Mouse (Mus musculus): Measurements from ENCODE around the gene Ovol1.

The Ovol1 gene

DNA sequence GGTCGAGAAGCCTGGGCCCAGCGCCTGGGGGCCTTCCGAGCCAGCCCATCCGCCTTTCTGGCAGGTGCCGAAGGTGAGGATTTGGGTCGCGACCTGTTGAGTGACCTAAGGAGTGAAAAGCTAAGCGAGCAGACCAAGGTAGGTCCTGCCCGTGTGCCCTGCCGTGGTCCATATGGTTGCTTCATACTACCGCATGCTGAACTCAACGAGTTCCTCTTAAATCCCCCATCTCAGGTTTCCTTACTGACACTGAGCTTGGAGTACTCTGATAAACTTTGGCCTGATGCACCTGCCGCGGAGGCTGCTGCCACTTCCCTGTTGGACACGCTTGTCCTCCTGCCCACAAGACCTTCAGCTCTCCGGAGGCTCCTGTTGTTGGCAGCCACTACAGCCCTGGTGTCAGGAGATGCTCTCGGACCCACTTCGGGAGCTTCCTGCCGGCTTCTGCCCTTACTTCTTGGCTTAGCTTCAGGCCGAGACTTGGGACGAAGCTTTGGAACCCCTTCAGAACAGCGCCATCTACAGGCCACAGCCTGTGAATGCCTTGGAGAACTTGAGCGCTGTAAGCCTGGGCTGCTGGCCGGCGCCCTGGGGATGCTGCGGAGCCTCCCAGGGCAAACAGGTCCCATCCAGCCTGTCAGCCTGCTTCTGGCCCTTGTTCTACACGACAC is 8.2 kb upstream of the Ovol1 start:
- DNase-seq: peak; percentile 87

DNA sequence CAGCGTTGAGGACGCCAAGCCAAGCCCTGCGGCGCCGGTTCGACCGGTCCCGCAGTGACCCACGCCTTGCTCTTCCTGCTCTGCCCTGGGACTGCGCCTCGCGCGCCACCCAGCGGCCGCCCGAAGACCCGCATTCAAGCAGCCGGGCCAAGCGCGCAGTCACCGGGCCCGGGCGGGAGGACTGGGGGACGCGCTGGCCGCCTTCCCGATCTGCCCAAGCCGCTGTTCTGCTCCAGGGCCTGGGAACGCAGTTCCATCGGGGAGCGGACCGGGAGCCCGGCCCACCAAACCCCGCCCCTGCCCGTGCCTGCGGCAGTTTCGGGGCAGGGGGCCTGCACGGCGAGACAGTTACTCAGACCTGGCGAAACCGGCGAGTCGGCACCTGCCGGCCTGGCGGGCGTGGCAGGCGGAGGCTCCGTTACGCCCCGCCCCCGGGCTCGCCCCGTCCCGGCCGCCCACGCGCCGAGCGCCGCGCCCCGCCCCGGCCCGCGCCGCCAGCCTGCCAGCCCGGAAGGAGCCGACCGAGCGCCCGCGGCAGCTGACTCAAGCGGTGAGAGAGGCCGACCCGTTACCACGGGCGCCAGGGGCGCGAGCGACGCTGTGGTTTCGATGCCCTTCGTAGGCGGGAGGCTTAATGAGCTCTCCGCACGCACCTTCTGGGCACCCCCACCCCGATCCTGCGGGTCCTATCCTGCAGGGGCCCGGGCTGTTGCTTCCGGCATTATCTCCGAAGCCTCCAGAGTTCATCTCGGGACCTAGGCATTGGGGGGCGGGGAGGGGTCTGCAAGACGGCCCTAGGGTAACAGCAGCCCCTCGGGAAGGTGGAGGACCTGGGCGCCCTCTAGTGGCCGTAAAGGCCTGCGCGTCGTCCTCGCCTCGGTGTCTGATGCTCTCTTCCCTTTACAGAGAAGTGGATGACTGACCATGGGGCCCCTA is 7.4 kb upstream of the Ovol1 start, which contains the start of gene Ap5b1:
Gene Ap5b1 (plus strand): TSS at position 492 of the 936 bp plus-strand sequence.
- DNase-seq: peak; percentile 92

DNA sequence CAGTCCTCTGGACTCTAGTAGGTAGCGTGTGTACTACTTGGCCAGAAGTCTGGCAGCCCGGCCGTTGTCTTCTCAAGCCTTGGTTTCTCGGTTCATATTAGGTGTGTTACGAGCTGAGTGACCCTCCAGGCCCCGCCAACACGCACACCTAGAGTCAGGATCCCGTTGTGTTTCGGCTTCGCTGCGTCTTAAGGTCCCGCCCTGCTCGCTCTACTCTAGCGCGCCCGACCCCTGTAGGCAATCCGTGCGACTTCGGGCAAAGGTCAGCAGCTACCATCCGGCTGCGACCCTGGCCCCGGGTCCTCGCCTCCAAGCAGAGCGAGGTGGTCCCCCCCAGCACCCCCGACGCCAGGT is 6.7 kb upstream of the Ovol1 start:
- no peak for DNase-seq

DNA sequence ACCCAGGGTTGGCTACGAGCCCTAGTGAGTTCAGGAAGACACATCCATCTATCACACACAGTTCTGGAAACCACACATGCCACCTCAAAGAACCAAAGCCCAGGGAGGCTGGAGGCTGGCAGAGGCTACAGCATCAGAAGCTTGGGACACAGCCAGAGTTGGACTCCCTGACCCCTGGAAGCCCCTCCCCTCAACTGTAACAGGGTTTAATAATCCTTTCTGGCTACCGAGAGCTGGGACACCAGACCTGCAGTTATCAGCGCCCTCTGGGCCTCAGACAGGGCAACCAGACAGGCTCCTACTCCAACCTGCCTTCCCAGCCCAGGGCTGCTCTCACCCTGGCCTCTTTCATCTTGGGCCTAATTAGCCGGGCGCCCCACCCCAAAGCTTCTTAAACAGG is 5.9 kb upstream of the Ovol1 start:
- DNase-seq: no peak

DNA sequence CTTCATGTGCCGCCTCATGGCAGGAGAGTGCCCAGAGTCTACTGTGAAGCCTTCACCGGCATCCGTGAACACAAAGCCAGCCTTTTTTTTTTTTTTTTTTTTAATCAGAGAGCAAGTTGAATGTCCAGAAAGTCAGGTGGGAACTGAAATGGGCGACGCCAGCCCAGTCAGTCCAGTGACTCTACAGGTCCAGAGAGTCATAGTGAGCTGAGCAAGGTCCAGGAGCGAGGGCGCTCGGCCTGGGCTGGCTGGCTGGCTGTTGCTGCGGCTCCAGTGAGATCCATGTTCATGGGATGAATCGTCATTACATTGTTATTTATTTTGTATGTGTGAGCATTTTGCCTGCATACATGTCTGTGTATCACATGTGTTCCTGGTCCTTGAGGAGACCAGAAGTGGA is 2.3 kb upstream of the Ovol1 start:
- DNase-seq: no peak

DNA sequence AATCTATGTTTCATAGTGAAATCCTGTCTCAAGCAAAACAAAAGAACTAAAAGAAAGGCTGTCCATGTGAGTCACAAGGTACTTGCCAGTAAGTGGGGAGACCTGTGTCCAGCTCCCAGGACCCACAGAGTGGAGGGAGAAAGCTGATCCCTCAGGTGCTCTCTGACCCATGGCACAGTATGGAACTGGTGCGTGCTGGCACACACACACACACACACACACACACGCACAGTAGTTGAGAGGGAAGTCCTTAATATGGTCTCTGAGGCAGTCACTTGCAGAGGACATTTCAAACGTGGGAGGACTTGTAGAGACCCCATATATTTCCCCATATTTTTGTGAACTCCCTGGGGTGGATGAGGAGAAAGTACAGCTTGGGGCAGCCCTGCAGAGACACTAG is 1.4 kb upstream of the Ovol1 start:
- no peak for DNase-seq

DNA sequence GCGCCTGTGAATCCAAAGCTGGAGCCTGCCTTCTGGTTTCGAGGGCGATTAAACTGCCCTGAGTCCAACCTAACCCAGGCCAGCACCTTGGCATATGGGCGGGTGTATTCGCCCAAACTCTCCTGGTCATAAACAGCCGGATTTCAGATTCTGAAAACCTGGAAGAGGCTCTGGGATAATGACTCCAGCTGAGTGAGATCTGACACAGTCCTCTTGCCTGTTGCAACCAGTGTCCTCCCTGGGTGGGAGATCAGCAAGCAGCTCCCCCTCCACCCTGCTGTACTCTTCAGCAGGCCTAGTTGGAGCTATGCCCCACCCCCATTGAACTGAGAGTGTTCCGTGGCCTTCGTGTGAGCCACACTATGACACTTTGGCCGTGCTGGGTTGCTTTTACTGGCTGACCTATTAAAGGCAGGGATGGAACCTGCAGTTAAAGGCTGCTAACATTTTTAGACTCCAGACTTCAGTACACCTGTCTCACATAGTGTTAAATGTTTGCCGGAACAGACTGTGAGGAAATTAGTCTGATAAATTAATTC is 875 bp upstream of the Ovol1 start:
- no peak for DNase-seq

DNA sequence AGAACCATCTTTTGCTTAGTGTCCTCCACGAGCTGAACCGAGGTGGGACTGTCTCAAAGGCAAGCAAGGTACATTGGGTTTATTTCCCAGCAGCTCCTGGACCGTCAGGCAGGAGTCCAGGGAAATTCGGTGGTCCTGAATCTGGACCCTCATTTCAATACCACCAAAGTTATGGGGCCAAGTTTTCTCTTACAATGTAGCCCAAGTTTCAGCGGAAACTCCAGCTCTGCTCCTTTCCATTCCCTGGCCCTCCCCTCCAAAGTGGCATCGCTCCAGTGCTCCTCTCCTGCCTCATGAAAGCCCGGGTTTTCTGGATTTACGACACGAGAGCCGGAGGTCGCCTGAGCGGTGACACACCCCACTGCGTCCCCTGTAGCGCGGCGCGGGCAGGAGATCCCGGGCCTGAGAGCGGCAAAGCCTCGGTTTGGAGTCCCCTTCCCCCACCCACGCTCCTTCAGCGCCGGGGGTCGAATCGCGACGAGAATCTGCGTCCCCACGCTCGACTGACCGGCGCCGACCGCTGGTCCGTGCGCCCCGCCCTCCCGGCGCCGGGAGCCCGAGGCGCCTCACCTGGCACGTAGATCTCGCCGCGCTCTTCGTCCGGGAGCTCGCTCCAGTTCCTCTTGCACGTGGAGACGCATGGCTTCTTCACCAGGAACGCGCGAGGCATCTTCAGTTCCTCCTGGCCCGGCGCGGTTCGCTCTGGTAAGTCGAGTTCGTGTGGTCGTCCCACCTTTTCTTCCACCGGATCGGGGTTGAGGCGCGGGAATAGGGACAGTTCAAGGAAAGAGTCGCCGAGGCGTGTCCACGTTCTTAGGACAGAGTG is 602 bp downstream of the Ovol1 start:
- no peak for DNase-seq

DNA sequence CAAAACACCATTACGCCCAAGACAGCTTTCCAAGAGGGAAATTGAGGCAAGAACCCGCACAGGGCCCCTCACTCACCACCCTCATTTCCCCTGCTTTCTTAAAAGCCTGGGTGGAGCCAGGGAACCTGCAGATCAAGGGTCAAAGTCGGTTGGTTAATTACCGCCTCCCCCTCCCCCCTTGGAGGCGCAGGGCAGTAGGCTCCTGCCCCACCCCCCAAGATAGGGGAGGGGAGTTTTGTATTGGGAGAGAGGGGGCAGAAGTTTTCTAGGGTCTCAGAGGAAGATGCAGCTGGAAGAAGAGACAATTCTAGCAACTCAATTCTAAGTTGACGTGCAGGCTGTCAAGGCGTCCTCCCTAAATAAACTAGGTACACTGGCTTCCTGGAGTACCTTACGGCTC is 1.2 kb downstream of the Ovol1 start:
- no peak for DNase-seq

DNA sequence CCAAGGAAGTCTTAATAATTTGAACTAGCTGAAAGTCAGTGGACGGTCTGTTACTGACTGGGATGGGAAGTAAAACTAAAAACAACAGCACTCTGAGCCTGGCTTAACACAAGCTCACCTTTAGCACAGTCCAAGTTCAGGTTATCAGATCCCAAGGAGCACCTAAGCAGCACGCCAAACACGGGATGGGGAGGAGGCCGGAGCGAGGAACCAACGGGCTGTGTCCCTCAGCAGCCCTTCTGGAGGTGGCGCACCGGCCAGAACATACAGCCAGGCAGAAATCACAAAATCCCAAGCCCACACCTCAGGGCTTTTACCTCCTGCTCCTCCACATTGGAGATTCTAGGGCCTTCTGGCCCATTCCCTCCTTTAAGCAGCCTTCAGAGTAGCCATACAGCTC is 1.7 kb downstream of the Ovol1 start:
- no peak for DNase-seq

DNA sequence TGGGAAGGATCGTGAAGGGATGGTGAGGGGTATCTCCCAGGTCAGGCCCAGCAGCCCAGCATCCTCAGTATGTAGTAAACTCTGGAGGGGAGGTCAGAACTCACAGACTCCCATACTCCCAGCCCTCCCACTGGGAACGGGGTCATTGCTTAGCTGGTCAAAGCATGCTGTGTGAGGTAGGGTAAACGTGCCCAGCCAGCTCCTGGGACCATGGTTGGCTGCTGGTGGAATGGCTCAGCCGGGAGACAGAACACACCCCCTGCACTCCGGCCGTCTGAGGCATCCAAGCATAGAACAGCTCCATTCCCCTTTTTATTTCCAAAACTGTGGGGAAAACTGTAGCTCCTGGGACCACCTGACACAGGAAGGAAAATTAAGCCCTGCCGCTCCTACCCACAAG is 2.3 kb downstream of the Ovol1 start:
- no peak for DNase-seq

DNA sequence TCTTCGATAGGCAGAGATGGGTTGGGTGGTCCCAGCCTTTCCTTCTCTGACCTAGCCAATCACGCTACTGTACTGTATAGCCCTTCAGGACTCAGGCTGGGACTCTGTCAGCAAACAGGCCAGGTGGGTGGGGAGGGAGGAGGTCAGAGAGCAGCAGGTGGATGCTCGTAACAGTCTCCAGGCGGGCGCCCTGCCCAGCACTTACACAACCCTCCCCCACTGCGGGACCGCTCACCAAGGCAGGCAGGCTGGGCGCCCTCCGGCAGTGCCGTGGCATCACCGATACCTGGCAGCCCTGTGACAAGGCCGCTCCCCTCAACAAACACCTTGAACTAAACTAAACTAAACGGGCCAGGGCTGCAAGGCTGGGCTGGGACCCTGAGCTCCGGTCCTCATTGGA is 6.2 kb downstream of the Ovol1 start:
- peak; percentile 76 for DNase-seq

DNA sequence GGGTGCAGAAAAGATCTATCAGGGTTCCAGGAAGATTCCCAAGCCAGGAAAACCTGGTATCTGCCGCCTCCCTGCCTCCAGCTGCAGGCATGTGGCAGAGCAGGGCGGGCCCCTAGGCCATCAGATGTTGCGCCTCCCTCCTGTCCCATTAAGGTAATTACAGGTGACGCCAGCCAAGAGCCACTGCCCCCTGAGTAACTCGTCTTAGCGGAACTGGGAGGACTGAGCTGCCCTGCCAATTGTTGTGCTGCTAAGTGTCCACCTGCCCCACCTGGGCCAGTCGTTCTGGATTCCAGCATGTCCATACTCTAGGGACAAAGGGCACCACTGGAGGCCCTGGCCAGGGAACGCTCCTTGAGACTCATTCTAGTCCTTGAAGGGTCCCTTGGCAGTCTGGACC is 6.6 kb downstream of the Ovol1 start:
- no peak for DNase-seq

DNA sequence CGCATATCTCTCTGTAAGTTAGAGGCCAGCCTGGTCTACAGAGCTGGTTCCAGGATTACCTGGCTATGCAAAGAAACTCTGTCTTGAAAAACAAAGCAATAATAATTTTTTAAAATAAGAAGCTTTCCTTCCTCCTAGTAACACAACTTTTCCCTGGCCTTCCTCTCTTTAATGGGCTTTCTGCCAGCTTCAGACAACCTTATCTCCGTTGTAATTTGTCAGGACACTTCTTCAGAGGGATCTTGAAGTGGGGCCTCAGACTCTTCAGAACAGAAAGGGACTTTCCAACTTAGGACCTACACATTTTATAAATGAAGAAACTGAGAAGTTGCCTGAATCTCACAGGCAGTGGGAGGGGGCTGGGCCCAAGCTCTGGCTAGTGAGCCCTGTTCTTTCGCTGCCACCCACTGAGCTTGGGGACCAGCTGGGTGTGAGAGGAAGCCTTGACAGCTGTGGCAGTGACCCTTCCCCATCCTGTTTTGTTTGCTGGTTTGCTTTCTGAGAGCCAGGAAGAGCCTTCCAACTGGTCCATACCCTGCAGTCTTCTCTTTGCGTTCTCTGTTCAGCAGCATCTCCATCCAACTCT is 12.9 kb downstream of the Ovol1 start:
- DNase-seq: no peak

DNA sequence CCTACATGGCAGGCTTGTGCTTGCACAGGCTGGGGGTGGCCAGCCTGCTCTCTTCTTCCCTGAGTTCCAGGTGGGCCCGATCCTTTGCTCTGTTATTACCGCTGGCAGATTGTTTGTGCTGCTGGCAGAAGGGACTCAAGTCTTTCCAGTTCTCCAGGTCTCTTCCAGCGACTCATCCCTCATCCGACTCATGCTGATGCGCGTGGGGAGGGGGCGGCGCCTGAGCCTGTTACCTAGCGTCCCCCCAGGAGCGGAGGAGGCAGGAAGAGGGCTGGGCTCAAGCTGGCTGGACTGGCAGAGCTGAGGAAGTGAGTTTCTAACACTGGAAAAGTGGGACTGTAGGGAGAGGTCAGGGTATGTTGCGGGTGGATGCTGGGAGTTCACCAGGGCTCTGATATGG is 16.4 kb downstream of the Ovol1 start:
- DNase-seq: no peak

DNA sequence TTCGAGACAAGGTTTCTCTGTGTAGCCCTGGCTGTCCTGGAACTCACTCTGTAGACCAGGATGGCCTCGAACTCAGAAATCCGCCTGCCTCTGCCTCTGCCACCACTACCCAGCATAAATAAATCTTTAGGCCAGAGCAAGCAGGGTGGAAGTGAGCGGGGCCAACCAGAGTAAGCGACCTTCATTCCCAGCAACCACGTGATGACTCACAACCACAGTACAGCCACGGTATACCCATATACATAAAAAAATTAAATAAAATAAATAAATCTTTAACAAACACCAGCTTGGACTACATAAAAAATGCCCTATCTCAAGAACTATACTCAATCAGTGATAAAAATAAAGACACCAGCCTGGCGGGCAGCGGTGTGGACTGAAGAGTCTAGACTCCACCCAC is 17.1 kb downstream of the Ovol1 start:
- DNase-seq: no peak

DNA sequence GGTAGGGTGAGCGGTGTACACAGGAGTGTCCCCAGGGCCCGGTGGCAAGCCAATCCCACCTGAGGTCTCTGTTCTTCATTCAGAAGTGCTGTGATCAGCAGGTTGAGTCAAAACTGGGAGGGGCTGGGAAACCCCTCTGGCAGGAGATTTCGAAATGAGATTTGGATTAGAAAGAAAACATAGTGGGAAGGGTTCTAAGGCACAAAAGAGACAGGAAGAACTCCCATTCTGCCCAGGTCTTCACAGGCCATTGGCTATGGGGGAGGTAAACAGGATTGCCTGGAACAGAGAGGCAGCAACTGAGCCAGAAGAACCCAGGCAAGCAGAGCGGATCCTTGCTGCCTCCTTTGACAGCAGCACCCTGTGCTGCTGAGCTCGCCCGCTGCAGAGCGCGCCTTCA is 21.7 kb downstream of the Ovol1 start:
- DNase-seq: no peak

DNA sequence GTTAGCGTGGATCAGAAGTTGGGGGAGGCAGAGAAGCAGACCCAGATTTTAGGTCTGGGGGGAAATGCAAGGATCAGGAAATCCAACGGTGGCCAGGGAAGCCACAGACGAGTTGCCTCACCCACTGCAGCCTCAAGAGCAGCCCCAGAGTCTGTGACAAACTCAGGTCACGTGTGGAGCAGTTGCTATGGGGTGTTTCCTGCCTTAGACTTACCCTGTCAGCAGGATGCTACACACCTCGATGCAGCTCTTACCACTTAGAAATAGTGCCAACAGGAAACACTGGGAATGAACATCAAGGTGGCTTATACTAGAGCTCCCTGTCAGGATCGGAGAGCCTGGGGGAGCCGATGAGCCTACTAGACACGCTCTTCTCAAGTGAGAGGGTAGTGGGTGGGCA is 27.9 kb downstream of the Ovol1 start:
- DNase-seq: no peak

DNA sequence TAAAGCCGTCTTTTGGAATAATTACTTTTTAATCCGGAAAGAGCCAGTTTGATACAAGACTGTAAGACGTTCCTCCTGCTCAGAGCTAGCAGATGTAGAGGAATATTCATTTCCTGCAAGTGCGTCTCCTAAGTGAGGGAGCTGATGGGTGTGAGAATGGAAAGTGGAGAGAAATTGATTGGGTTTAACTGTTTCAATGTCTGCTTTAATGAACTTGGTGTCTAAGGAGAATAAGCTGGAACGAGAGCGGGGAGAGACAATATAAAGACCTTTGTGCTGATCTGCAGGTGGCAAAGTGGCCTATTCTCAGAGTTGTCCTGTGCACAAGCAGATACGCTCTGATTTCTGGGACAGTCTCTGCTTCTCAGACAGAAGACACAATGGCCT is 30.3 kb downstream of the Ovol1 start:
- no peak for DNase-seq

DNA sequence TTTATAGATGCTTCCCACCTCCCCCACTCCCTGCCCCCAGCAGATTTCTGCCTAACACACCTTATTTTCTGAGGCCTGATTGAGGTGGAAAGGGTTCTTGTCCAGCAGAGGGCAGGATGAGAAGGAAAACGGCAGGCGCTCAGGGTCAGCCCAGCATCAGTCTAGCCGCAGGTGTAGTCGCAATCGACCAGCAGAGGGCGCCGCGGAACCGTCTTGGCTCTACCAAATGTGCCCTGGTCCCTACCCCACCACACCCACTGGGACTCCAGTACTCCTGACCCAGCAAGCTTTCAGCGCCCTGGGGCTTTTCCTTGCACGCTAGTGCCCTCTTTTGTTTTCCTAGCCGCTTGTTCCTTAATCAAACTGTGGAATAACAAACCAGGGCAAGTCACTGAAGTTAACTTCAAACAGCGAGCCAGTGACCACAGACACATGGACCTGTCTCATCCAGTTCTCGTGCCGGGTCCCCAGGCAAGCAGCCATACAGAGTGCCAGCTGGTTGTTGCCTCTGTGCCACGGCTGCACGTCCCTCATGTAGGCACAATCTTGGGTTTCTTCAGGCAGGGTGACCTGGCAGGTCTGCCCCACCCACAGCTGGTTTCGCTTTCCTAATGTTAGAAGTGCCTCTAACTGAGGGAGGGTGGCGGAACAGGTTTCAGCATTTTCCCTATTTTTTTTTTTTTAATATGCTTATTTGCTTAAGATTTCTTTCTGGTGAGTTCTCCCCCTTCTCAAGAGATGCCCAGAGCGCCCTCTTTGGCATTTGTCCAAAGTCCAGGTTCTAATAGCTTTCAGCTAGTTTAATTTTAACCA is 30.9 kb downstream of the Ovol1 start:
- DNase-seq: peak; percentile 99

DNA sequence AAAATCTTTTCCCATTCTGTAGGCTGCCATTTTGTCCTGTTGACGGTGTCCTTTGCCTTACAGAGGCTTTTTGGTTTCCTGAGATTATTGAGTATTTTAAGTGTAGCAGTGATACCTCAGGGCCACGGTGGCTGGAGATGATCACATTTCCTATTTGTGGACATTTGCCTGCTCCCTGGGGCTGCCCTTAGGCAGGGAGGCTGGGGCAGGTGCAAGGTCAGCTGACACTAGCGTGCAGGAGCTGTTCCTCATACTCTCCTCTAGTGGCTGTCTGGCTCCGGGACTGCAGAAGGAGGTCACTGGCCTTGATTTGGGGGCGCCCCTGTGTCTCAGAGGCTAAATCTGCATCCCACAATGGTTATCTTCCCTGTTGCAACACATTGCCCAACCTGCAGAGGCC is 35.2 kb downstream of the Ovol1 start:
- no peak for DNase-seq

DNA sequence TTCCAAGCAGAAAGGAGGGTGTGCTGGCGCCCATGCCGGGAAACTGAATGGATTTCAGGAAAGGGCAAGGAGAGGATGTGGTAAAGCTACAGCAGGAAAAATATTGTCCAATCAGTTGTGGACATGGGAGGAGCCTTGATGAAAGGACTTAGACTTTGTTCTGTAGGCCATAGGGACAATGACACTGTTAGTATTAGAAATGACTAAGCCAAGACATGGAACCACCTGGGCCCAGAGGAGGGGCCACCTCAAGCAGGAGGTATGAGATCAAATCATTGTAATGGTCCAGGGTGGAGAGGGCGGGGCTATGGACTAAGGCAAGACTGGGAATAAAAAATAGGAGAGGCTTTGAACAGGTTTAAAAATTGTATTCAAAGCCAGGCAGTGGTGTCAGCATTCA is 41.7 kb downstream of the Ovol1 start:
- no peak for DNase-seq
